Mouse (Mus musculus) B cell, adult 2 months (primary cell): ENCODE results near the gene Akap3.
A peak's percentile ranks its signal among the peaks of the same experiment; 100 is the strongest.

Source experiments
- DNase-seq, 2 experiments: peaks; one replicate each; pipeline ENCODE4 v3.0.0; 2022

The Akap3 gene

GRCm38 (mm10) chr6:126852881-126853280 is at the start of gene Akap3:
Gene Akap3 (plus strand): TSS chr6:126853098.
- peak; percentile 8 to 10 for DNase-seq

GRCm38 (mm10) chr6:126806783-126807182 is 46.1 kb upstream of the Akap3 start:
- peak; percentile 12 to 25 for DNase-seq

DNA sequence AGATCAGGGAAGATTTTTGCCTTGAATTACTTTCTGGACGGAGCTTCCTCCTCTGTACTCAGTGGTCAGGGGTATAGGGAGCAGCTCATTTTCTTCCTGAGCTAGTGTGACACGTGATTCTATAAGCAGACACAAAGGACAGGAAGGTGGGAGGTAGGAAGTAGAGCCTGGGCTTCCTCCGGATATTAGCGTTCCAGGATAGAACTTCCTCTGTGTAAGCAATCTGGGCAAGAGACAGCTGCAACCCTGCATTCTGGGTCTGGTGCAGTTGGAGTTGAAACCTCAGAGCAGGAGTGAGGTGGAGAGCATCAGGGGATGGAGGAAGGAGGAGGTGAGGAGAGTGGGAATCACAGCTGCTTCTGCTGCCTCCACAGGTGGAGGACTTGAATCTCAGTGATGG is 44.8 kb upstream of the Akap3 start:
- no peak for DNase-seq

DNA sequence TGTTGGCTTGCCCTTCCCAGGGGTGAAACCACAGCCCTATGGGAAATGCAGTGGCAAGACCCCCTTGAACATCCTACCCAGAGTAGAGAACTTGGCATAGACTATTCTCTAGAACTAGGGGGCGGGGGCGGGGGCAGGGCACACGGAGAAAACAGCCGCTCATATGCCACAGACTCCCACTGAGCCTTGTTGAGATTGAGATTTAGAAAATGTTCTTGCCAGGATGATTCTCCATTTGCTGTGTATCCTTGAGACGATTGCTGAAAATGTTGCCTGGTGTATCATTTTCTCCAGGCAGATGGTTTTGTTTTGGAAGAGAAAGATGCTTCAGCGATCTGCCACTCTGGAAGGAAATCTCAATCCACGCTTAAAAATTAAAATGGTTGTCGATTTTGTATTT is 44.3 kb upstream of the Akap3 start:
- no peak for DNase-seq

- DNase-seq, result no peak
Observed at GRCm38 (mm10) chr6:126811481-126811880, 41.4 kb upstream of the Akap3 start.

- no peak for DNase-seq
Observed at GRCm38 (mm10) chr6:126815206-126815750, 37.6 kb upstream of the Akap3 start.

- DNase-seq, result no peak
Observed at GRCm38 (mm10) chr6:126816338-126816737, 36.6 kb upstream of the Akap3 start.

DNA sequence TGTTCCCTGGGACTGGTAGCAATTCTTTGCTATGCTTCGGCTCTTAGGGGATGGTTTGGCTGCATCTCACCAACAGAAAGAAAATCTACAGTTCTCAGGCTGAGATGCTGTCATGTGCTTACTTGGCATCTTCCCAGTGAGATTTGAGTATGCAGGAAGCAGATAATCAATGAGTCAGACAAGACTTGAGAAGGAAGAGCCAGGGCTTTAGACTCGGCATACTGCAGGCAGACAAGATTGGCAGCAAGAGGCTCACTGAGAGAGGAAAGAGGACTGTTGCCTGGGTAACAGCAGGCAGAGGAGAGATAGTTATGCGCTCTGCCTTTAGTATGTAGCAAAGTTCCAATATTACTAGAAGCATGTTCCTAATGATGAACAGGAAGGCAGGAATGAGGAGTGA is 29.8 kb upstream of the Akap3 start:
- no peak for DNase-seq

DNA sequence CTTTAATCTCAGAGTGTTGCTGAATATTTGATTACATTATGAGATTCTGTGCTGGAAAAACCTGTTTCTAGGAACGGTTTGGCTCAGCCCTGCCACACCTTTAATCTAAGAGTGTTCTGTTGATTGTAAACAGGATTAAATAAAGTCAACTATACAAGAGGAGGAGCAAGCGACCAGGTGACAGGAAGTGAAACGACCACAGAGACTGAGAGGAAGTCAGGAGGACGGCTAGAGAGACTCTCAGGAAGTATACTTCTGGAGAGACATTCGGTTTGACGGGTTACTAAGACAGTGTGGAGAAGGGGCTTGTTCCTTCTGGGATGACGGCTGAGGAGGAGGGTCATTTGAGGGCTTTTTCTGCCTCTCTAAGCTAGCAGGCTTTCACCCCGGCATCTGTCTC is 16.3 kb upstream of the Akap3 start:
- DNase-seq, result no peak

GRCm38 (mm10) chr6:126848712-126849704 is 3.9 kb upstream of the Akap3 start, which contains the start of gene Ndufa9:
Gene Ndufa9 (minus strand): TSS chr6:126849136.
- DNase-seq, result peak; percentile 93 to 94

- no peak for DNase-seq
Observed at GRCm38 (mm10) chr6:126877118-126877517, 24.2 kb downstream of the Akap3 start.

DNA sequence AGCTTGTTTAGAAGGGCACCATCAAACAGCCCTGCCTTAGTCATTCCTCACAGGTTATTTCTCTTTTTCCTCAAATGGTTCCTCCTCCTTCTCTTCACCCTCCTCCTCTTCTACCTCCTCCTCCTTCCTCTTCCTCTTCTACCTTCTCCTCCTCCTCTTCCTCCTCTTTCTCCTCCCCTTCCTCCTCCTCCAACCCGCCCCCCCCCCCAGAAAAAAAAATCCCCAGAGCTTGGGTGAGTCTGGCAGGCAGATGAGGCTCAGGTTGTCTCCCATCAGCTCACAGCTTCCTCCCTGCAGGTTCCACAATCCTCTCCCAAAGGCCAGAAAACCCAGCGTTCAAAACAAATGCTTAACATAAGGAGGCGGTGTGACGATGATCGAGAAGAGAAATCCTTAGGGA is 54.5 kb downstream of the Akap3 start:
- no peak for DNase-seq

DNA sequence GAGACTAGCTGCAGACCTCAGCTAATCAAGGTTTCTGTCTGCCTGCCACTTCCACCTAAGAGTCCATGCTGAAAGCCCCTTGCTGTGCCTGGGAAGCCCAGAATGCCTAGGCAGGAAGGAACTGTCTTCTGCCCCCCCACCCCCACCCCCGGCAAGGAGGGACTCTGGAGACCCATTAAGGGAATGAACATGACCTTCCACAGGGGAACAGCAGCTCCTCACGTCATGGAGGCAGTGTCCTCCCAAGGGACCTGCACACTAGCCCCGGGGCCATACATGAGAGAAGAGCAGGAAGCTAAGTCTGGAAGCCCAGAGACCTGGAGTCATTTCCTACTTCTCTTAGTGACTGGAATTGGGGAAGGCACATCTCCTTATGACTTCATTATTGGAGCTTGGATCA is 55.0 kb downstream of the Akap3 start:
- no peak for DNase-seq

- DNase-seq, result peak; percentile 4 to 5
Observed at GRCm38 (mm10) chr6:126910727-126911126, 57.8 kb downstream of the Akap3 start.

GRCm38 (mm10) chr6:126914928-126915327 is 62.0 kb downstream of the Akap3 start:
- no peak for DNase-seq

DNA sequence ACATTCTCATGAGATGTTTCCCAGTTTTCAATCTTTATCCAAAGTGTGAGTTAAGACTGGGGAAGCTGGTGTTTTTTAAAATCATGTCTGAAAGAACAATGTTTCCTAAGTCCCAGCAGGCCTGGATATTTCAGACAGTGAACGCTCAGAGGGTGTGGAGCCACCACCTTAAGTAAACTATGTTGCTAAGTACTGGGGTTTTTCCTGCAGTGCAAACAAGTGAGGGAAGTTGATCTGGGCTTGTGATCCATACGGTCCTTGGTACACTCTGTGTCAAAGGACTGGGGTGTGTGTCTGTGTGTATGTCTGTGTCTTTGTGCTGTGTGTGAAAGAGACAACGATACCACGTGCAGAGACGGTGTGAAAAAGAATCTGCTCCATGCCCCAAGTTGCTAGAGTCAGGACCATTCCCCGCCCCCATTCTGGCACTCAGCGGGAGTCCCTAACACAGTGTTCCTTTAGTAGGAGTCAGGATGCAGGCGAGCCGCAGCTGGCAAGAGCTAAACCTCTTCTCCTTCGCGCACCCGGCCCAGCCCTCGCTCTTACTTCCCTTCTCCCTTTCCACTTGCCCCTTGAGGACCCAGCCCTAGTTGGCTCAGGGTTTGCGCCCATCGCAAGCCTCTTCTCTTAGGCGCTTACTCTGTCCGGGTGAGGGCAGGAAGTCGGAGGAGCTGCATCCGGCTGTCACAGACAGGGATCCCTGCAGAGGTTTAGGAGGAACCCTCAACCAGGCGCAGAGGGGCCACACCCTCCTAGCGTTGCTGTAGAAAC is 68.4 kb downstream of the Akap3 start, which contains the start of gene Dyrk4:
Dyrk4 (minus strand) TSS at position 729 of the 771 bp plus-strand sequence.
- no peak for DNase-seq
